Mouse (Mus musculus) heart, adult 2 months (tissue): ENCODE data around the gene Lin52.

Experiments used
- CTCF ChIP-seq: fragments of 200-600 bp; IDR thresholded peaks from 2 replicates; pipeline ENCODE4 v1.8.1; 2022; ENCODE audit warnings: antibody characterized with exemption, mild to moderate bottlenecking, moderate library complexity
- POLR2A ChIP-seq: fragments of 200-500 bp; IDR thresholded peaks from 2 replicates; pipeline ENCODE4 v1.6.1; 2011; ENCODE audit warnings: mild to moderate bottlenecking, low read depth, low read length, control low read depth; ENCODE audit not compliant: insufficient read depth

GRCm38 (mm10) chr12:84516642-84517041 is 65.4 kb downstream of the Lin52 start:
- TF ChIP-seq POLR2A (no peak), CTCF (peak; percentile 24; the same call in 1 of the 2 replicates)
